Mouse (Mus musculus): ENCODE results near the gene Ass1. TPM values are rescaled to one million over a fixed set of nuclear protein-coding genes. Genes with fewer than 3 reads are reported as not detected.
"Not testable (repeated sequence)": the region's sequence is repeated elsewhere in the genome, so short reads cannot be mapped to it uniquely, and the experiment has no call there.

Ass1 gene
- total RNA-seq, 2 experiments from 2014 or later: 1.5 to 1.9 TPM

DNA sequence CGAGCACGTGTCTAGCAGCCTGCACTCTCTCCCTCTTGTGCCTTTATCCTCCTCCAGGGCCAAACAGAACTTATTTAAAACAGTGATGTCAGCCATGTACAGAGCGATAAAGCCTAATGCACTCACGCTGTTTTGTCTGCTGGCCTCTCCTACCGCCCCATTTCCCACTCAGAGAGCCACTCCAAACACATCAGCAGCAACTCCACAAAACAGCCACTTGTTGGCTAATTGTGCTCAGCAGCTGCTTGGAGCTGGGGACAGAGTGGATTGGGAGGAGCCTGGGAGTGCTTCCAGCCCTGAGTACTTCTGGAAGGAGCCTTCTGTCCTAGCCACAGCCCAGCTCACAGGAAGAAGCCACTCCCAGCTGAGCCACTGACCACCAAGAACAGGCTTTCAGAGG, 67.0 kb downstream of the Ass1 start:
- DNase-seq: peak; percentile 61

DNA sequence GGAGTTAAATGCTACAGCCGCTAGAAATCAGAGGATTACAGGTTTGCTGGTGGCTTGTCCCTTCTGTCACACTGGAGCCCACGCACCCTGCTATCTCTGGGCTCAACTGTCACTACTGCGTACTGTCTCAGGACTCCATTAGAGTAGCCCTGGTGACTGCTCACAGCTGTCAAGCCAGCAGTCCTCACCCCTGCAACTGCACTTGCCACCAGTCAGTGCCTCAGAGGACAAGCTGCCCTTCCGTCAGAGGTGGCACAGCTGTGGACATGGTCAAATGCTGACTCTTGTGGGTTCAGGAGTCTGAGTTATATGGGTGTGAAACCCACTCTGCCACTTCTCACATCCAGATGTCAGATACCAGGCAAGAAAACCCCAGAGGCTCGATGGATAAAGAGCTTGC, 68.7 kb downstream of the Ass1 start:
- no peak for DNase-seq

DNA sequence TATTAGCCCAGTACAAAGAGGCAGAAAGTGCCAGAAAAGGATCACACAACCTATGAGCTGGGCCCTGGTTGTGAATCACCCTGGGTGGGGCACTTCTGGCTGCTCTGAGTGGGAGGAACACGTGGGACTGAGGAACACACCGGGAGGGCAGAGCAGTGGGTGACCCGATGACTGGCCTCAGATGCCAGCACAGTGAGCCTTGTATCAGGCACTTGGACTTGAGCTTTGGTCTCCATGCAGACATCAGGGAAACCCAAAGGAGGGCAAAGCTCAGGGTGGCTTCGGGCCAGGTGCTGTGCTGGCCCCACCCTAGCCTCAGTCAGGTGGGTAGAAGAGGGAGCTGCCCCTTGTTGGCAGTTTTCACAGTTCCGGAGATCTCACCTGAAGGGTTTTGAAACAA, 71.6 kb downstream of the Ass1 start:
- DNase-seq: no peak

DNA sequence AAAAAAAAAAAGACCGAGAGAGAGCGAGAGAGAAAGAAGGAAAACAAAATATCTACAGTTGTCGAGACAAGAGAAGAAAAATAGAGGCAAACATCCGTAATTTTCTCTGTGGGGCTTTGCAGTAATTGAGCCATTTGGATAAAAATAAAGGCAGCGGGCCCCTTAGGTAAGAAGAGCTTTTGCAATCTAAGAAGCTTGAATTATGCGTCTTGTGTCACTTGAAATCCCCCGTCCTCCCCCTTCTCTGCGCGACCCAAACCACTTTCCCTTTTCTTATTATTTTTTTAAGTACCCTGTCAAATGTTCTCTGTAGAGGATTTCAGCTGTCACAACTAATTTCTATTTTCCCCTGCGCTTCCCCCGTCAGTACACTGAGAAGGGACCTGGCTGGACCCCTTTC, 77.7 kb downstream of the Ass1 start:
- DNase-seq: no peak

DNA sequence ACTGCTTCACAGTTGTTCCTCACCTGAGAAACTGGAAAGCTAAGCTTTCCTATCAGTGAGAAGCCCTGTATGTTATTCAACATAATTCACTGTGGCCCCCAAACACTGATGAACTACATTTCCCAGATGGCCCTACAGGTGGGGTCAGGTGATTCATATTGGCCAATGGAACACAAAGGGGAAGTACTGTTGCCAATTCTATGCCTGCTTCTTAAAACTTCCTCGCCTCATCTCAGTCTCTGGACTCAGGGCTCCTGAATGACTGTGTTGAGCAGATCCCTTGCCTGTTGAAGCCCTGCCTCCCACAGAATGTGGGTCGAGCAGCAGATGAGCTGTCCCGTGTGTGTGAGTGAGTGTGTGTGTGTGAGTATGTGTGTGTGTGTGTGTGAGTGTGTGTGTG, 80.5 kb downstream of the Ass1 start:
- no peak for DNase-seq

DNA sequence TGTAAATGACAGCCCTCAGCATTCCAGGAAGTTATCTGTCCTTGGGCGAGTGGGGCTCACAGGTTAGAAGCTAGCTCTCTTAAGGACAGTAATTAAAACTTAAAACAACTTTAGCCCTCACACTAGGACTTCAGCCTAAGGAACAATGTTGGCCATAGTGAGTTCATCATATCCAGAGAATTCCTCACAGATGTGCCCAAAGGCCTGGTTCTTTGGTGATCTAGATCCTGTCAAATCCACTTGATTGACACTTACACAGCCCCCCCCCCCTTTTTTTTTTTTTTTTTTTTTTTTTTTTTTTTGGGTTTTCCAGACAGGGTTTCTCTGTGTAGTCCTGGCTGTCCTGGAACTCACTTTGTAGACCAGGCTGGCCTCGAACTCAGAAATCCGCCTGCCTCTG, 81.3 kb downstream of the Ass1 start:
- not testable (repeated sequence) for DNase-seq

DNA sequence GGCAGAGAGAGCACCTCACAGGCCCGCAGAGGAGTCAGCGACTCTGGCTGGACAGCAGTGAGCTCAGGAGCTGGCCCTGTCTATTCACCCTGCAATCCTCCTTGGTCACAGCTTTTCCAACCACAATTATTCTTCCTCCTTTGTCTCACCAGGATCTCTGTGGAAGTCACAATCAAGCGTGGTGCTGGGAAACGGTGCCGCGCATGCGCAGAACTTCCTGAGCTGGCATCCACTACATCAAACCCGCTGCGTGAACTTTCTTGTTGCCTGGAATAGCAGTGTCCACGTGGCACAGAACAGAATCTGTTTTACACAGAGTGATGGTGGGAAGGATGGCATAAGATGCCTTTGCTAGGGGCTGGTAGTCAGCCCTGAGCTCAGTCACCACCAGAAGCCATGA, 82.0 kb downstream of the Ass1 start:
- no peak for DNase-seq

DNA sequence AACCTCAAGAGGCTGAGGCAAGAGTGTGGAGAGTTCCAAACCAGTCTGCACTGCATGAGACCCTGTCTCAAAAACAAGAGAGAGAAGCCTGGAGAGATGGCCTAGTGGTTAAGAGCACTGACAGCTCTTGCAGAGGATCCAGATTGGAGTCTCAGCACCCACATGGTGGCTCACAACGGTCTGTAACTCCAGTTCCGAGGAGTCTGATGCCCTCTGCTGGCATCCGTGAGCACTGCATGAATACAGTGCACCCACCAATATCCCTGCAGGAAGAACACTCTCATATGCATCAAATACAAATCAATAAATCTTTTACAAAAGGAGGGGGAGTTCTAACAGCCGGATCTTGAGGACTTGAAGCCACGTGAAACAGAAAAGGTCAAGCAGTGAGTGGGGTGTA, 84.6 kb downstream of the Ass1 start:
- DNase-seq: no peak

Other genes starting within 250 kb of the Ass1 start
- gene Ncs1, start 224.4 kb upstream of the Ass1 start, total RNA-seq (2021): 10 to 100 TPM; 17.6 to 18.6 TPM
- 10 to 100 TPM; 38.8 to 50.5 TPM for gene Hmcn2, start 155.8 kb upstream of the Ass1 start, total RNA-seq (2021)
- gene Fubp3, start 102.4 kb downstream of the Ass1 start, total RNA-seq (2021): 10 to 100 TPM; 22.4 to 30.2 TPM
- not detected for gene Prdm12, start 169.8 kb downstream of the Ass1 start, total RNA-seq (2021)
- 10 to 100 TPM; 12.9 to 13.9 TPM for gene Exosc2, start 200.5 kb downstream of the Ass1 start, total RNA-seq (2021)
- gene Abl1, start 218.2 kb downstream of the Ass1 start, total RNA-seq (2021): 10 to 100 TPM; 39.2 to 51.8 TPM

Data from gastrocnemius, postnatal 10 days (tissue).